Mouse (Mus musculus): ENCODE results near the gene Ctbp2. TPM values are rescaled to one million over a fixed set of nuclear protein-coding genes. Genes with fewer than 3 reads are reported as not detected.

The Ctbp2 gene
- polyA plus RNA-seq, 1 experiment: 0.89 TPM

DNA sequence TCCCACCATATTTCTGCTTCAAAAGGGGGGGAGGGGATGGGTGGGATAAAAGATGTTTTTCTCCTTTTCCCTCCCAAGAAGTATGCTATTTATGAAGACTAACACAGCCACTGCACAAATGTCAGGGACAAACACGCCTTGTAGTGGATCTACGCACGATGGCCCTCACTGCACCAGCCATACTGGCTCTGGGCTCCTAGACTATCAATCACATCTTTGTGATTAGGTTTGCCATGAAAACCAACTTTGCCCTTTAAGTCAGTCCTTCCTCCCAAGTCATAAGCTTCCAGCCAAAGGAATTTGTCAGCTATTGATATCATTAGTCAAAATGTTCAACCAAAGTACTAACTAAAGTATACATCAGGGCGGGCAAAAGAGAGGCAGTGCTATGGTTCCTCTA lies 96.2 kb downstream of the Ctbp2 start:
- TF ChIP-seq TAL1 (IDR thresholded peaks at IDR 0.05; ENCODE audit: low read length) (no peak), GATA1 (IDR thresholded peaks at IDR 0.05; ENCODE audit: low read length) (no peak)
- Histone ChIP-seq H3K4me1 (ENCODE audit: control insufficient read depth) (peaks cover 2% of the 10 kb centered on the region; the same call in 1 of the 2 replicates), H3K36me3 (ENCODE audit: control insufficient read depth) (no peaks in the 10 kb centered on the region), H3K4me3 (replicated peaks) (no peak overlapping the region), H3K9me3 (ENCODE audit: control insufficient read depth, low read length) (no peaks in the 10 kb centered on the region), H3K27me3 (ENCODE audit: control insufficient read depth) (no peaks in the 10 kb centered on the region)

DNA sequence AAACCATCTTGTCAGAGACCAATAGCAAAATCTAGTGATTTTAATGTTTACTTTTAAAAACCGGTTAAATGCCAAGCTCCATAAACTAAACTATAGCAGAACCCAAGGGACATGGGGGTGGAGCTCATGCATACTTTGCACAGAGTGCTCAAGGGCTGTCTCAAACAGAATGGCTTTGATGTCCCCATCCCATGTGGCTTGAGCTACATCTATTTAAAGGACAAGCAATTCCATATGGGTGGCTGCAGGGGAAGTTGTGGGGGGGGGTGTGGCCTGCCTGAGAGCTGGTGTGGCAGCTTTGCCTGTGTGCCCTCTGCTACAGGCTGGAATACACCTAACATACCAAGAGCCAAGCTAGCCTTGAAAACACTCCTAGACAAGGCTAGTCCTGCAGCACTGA lies 99.5 kb downstream of the Ctbp2 start:
- Histone ChIP-seq H3K4me1 (ENCODE audit: control insufficient read depth) (peaks cover 2% of the 10 kb centered on the region; the same call in 1 of the 2 replicates), H3K9me3 (ENCODE audit: control insufficient read depth, low read length) (no peaks in the 10 kb centered on the region), H3K36me3 (ENCODE audit: control insufficient read depth) (no peaks in the 10 kb centered on the region), H3K4me3 (replicated peaks) (no peak overlapping the region), H3K27me3 (ENCODE audit: control insufficient read depth) (no peaks in the 10 kb centered on the region)
- TF ChIP-seq TAL1 (IDR thresholded peaks at IDR 0.05; ENCODE audit: low read length) (no peak), GATA1 (IDR thresholded peaks at IDR 0.05; ENCODE audit: low read length) (no peak)

DNA sequence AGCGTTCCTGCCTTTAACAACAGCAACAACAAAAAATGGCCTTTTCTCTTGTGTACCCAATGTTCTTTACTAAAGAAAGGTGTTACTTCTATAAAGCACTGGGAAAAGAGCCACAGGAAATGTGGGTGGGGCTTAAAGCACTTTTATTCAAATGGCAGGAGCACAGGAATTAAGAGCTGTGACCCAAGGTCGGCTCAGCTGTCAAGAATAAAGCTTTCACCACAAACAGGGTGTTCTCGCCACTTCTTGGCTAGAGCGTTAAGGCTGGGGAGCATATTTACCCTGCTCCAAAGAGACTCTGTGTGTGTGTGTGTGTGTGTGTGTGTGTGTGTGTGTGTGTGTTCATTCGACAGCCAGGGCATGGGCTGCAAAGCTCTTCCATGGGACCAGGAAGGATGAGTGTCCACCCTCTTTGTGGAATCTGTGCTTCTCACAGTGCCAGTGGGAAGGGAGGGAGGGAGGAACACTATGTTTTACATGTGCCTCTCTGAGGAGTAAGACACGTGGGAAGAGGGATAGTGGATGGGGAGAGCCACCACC lies 104.6 kb downstream of the Ctbp2 start:
- Histone ChIP-seq H3K9me3 (ENCODE audit: control insufficient read depth, low read length) (no peaks in the 10 kb centered on the region), H3K36me3 (ENCODE audit: control insufficient read depth) (no peaks in the 10 kb centered on the region), H3K27me3 (ENCODE audit: control insufficient read depth) (no peaks in the 10 kb centered on the region), H3K4me3 (replicated peaks) (no peak overlapping the region), H3K4me1 (ENCODE audit: control insufficient read depth) (no peaks in the 10 kb centered on the region)
- TF ChIP-seq TAL1 (IDR thresholded peaks at IDR 0.05; ENCODE audit: low read length) (no peak), GATA1 (IDR thresholded peaks at IDR 0.05; ENCODE audit: low read length) (no peak)

DNA sequence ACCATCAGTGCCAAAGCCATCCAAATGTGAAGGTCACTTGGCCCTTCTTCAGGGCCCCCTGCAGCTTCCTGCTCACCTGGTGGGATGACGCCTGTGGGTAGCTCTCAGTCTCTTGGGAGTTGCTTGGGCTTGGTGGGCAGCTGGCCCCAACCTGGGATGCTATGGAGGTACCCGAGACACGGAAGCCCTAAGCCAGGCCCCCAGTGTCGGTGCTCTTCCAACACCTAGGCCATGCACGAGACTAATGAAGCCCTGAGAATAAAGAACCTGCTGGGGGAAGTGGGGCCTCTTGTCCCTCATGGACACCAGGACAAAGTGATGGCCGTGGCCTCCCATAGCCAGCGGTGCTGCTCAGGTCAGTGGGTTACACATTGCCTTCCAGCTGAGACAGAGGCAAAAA lies 105.2 kb downstream of the Ctbp2 start:
- H3K4me1 ChIP-seq (ENCODE audit: control insufficient read depth): no peaks in the 10 kb centered on the region
- H3K9me3 ChIP-seq (ENCODE audit: control insufficient read depth, low read length): no peaks in the 10 kb centered on the region
- TF ChIP-seq TAL1 (IDR thresholded peaks at IDR 0.05; ENCODE audit: low read length) (no peak), GATA1 (IDR thresholded peaks at IDR 0.05; ENCODE audit: low read length) (no peak)
- H3K27me3 ChIP-seq (ENCODE audit: control insufficient read depth): no peaks in the 10 kb centered on the region
- no peaks in the 10 kb centered on the region for H3K36me3 ChIP-seq (ENCODE audit: control insufficient read depth)
- no peak overlapping the region for H3K4me3 ChIP-seq (replicated peaks)

DNA sequence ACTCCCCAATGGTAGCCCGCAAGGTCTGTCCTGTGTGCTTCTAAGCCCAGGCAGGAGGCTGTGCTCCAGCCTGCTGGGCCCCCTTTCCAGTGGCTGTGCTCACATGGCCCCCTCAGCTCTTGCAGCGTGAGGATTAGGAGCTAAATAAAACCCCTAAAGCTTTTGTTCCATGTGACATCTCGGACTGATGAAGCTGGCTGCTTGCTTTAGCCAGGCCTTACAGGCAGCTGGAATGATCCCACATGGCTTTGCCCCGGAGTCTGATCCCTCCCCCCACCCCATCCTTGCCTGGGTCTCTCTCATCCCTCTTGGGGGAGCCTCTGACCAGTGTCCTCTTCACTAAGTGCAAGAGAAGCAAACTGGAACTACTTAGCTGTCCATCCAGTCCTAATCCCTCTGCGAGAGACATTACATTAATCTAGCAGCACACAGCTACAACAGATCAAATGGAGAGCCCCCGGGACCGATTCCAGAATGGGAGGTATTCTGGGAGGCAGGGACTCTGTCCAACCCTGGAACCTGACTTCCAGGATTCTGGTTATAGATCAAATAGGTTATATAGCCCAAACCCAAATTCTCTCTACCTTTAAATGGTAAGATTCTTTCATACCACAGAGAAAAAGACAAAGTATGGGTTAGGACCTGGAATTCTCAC lies 108.6 kb downstream of the Ctbp2 start:
- no peaks in the 10 kb centered on the region for H3K27me3 ChIP-seq (ENCODE audit: control insufficient read depth)
- H3K36me3 ChIP-seq (ENCODE audit: control insufficient read depth): no peaks in the 10 kb centered on the region
- no peaks in the 10 kb centered on the region for H3K9me3 ChIP-seq (ENCODE audit: control insufficient read depth, low read length)
- no peak overlapping the region for H3K4me3 ChIP-seq (replicated peaks)
- no peaks in the 10 kb centered on the region for H3K4me1 ChIP-seq (ENCODE audit: control insufficient read depth)
- TF ChIP-seq TAL1 (IDR thresholded peaks at IDR 0.05; ENCODE audit: low read length): no peak
- TF ChIP-seq GATA1 (IDR thresholded peaks at IDR 0.05; ENCODE audit: low read length): no peak

DNA sequence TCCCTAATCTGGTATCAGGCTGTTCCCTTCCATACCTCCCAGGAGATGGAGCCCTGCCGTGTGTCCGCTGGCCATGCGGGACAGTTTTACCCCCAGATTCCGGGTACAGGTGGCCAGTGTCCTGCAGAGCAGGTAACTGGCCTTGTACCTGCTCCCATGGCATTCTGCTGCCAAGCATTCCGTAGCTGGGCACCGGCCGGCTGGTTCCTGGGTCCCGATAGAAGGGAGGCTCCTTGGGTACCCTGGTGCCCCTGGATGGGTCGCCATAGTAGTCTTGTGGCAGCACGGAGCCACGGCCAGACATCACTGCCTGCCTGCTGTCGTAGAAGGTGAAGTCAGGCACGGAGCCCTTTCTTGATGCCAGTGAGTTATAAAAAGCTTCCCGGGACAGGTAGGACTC lies 109.5 kb downstream of the Ctbp2 start:
- no peaks in the 10 kb centered on the region; the same call in 1 of the 2 replicates for H3K36me3 ChIP-seq (ENCODE audit: control insufficient read depth)
- TF ChIP-seq GATA1 (IDR thresholded peaks at IDR 0.05; ENCODE audit: low read length) (no peak), TAL1 (IDR thresholded peaks at IDR 0.05; ENCODE audit: low read length) (no peak)
- H3K4me1 ChIP-seq (ENCODE audit: control insufficient read depth): no peaks in the 10 kb centered on the region
- no peak overlapping the region for H3K4me3 ChIP-seq (replicated peaks)
- no peaks in the 10 kb centered on the region for H3K27me3 ChIP-seq (ENCODE audit: control insufficient read depth)
- no peaks in the 10 kb centered on the region for H3K9me3 ChIP-seq (ENCODE audit: control insufficient read depth, low read length)

DNA sequence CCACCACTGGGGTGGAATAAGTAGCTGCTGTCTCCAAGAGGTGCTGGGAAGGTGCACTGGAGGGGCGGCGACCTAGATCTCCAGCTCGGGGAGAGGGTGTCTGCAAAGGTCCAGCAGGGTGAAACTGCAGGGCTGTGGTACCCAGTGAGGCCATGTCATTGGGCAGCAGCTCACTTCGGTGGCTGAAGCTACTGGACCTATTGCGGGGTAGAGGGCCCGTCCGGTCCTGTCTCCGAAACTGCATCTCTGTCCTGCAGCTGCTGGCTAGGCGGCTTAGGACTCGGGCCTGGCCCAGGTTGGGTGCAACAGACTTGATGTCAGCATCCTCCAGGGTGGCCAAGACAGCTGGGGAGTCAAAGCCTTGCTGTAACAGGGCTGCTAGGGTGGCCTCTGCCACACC lies 110.2 kb downstream of the Ctbp2 start:
- TF ChIP-seq GATA1 (IDR thresholded peaks at IDR 0.05; ENCODE audit: low read length): no peak
- TF ChIP-seq TAL1 (IDR thresholded peaks at IDR 0.05; ENCODE audit: low read length): no peak
- H3K36me3 ChIP-seq (ENCODE audit: control insufficient read depth): no peaks in the 10 kb centered on the region; the same call in 1 of the 2 replicates

GRCm38 (mm10) chr7:133012637-133013366 lies 111.4 kb downstream of the Ctbp2 start:
- Histone ChIP-seq H3K4me1 (ENCODE audit: control insufficient read depth) (no peaks in the 10 kb centered on the region), H3K27me3 (ENCODE audit: control insufficient read depth) (no peaks in the 10 kb centered on the region), H3K36me3 (ENCODE audit: control insufficient read depth) (no peaks in the 10 kb centered on the region; the same call in 1 of the 2 replicates), H3K4me3 (replicated peaks) (no peak overlapping the region), H3K9me3 (ENCODE audit: control insufficient read depth, low read length) (no peaks in the 10 kb centered on the region)
- TF ChIP-seq GATA1 (IDR thresholded peaks at IDR 0.05; ENCODE audit: low read length) (no peak), TAL1 (IDR thresholded peaks at IDR 0.05; ENCODE audit: low read length) (no peak)

More for the DNA sequence above, 110.2 kb downstream of the Ctbp2 start:
- Histone ChIP-seq H3K27me3 (ENCODE audit: control insufficient read depth) (no peaks in the 10 kb centered on the region), H3K4me3 (replicated peaks) (no peak overlapping the region), H3K9me3 (ENCODE audit: control insufficient read depth, low read length) (no peaks in the 10 kb centered on the region), H3K4me1 (ENCODE audit: control insufficient read depth) (no peaks in the 10 kb centered on the region)

DNA sequence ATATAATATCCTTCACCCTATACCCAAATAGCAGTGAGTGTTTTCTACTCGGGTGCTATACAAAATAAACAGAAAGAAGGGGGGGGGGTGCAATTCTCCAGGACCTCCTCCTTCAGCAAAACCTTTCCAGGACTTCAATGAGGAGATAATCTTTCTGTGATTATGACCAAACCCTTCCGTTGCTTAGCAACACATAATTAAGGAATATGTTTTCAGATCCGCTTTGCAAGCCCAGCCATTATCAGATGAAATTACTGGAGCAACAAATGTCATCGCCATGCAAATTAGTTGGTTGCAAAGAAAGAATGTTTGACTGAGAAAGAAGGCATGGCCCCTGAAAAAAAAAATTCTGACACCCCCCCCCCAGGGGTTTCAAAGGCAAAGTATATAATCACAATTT lies 112.5 kb downstream of the Ctbp2 start:
- Histone ChIP-seq H3K4me1 (ENCODE audit: control insufficient read depth) (no peaks in the 10 kb centered on the region), H3K4me3 (replicated peaks) (no peak overlapping the region), H3K36me3 (ENCODE audit: control insufficient read depth) (no peaks in the 10 kb centered on the region; the same call in 1 of the 2 replicates), H3K27me3 (ENCODE audit: control insufficient read depth) (no peaks in the 10 kb centered on the region), H3K9me3 (ENCODE audit: control insufficient read depth, low read length) (no peaks in the 10 kb centered on the region)
- TF ChIP-seq TAL1 (IDR thresholded peaks at IDR 0.05; ENCODE audit: low read length) (no peak), GATA1 (IDR thresholded peaks at IDR 0.05; ENCODE audit: low read length) (no peak)

Measured in erythroblast, embryonic 14.5 days (primary cell).